Mouse (Mus musculus) embryonic fibroblast, embryonic 13.5 days (primary cell): ENCODE data around the gene Rbm17.

ENCODE experiments used
- CTCF ChIP-seq: IDR thresholded peaks from 2 replicates; pipeline ENCODE4 v1.5.1; 2011; ENCODE audit warnings: mild to moderate bottlenecking, control low read depth, low read length, moderate library complexity, borderline replicate concordance; ENCODE audit not compliant: insufficient read depth
- POLR2A ChIP-seq: IDR thresholded peaks from 2 replicates; pipeline ENCODE4 v1.6.1; 2011; ENCODE audit warnings: low read depth, mild to moderate bottlenecking, control low read depth, low read length, moderate library complexity

GRCm38 (mm10) chr2:11578187-11578586 lies 25.8 kb downstream of the Rbm17 start:
- TF ChIP-seq POLR2A (no peak), CTCF (no peak)
